Mouse (Mus musculus): Measurements from ENCODE around the gene Ptprm. TPM values are rescaled to one million over a fixed set of nuclear protein-coding genes. Genes with fewer than 3 reads are reported as not detected.

The Ptprm gene
- polyA plus RNA-seq, 1 experiment, result 4.4 TPM

DNA sequence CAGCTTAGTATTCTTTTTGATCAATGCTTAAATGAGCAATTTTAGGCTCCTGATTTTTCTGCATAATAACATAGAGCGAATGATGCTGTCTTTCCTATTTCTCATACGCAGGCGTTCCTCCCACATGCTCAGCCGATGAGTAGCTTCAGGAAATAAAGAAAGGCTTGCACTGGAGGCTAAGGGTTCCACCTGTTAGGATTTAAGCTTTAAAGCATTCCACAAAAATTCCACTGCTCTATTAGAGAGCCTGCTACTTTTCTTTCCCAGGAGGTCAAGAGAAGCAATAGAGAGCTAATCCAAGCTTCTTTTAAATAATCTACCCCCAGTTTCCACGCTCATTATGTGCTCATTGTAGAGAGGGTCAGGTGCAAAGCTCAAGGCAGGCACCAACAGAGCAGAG is 127.3 kb downstream of the Ptprm start:
- Histone ChIP-seq H3K36me3 (ENCODE audit: control insufficient read depth, insufficient read depth, low read length) (no peaks in the 10 kb centered on the region), H3K4me1 (replicated peaks; ENCODE audit: control insufficient read depth, insufficient read depth, low read length) (no peaks in the 10 kb centered on the region), H3K27me3 (ENCODE audit: control insufficient read depth, insufficient read depth, low read length) (no peaks in the 10 kb centered on the region), H3K27ac (ENCODE audit: control insufficient read depth, insufficient read depth, low read length) (no peak overlapping the region), H3K4me3 (ENCODE audit: control insufficient read depth, insufficient read depth, low read length) (no peak overlapping the region)
- DNase-seq, result no peak
- WGBS, result 92% methylated on average over 5 of the region's 5 CpGs
- no peak for TF ChIP-seq POLR2A (IDR thresholded peaks at IDR 0.05; ENCODE audit: control insufficient read depth, extremely low read depth, insufficient read depth, low read length, poor library complexity)
- TF ChIP-seq CTCF (IDR thresholded peaks at IDR 0.05; ENCODE audit: borderline replicate concordance, control insufficient read depth, extremely low read depth, insufficient read depth, low read length, poor library complexity), result no peak

GRCm38 (mm10) chr17:67215326-67215725 is 138.9 kb downstream of the Ptprm start:
- TF ChIP-seq POLR2A (IDR thresholded peaks at IDR 0.05; ENCODE audit: control insufficient read depth, extremely low read depth, insufficient read depth, low read length, poor library complexity), result no peak
- H3K4me3 ChIP-seq (ENCODE audit: control insufficient read depth, insufficient read depth, low read length), result no peak overlapping the region
- no peaks in the 10 kb centered on the region for H3K4me1 ChIP-seq (replicated peaks; ENCODE audit: control insufficient read depth, insufficient read depth, low read length)
- DNase-seq, result no peak
- no peaks in the 10 kb centered on the region for H3K36me3 ChIP-seq (ENCODE audit: control insufficient read depth, insufficient read depth, low read length)
- WGBS, result 96% methylated on average over 1 of the region's 1 CpGs
- no peaks in the 10 kb centered on the region for H3K27me3 ChIP-seq (ENCODE audit: control insufficient read depth, insufficient read depth, low read length)
- no peak overlapping the region for H3K27ac ChIP-seq (ENCODE audit: control insufficient read depth, insufficient read depth, low read length)

DNA sequence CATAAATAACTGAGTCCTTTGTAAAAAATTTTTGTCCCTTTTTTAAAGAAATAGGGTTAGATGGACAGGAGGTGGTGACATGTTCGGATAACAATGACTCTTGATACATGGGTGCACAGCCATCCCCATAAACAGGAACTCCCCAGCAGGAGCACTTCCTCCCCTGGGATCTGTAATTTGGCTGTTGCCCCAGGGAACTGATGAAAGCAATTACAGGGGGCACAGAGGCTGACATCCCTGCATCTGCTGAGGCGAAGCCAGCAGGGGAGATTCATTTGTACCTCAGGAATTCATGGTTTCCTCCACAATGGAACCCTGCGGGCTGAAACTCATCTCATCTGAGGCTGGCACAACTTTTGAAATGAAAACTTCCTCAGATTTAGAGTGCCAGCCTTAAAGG is 140.5 kb downstream of the Ptprm start:
- Histone ChIP-seq H3K27me3 (ENCODE audit: control insufficient read depth, insufficient read depth, low read length) (no peaks in the 10 kb centered on the region), H3K36me3 (ENCODE audit: control insufficient read depth, insufficient read depth, low read length) (no peaks in the 10 kb centered on the region), H3K4me3 (ENCODE audit: control insufficient read depth, insufficient read depth, low read length) (no peak overlapping the region), H3K4me1 (replicated peaks; ENCODE audit: control insufficient read depth, insufficient read depth, low read length) (no peaks in the 10 kb centered on the region), H3K27ac (ENCODE audit: control insufficient read depth, insufficient read depth, low read length) (no peak overlapping the region)
- DNase-seq, result no peak
- TF ChIP-seq POLR2A (IDR thresholded peaks at IDR 0.05; ENCODE audit: control insufficient read depth, extremely low read depth, insufficient read depth, low read length, poor library complexity), result no peak
- TF ChIP-seq CTCF (IDR thresholded peaks at IDR 0.05; ENCODE audit: borderline replicate concordance, control insufficient read depth, extremely low read depth, insufficient read depth, low read length, poor library complexity), result no peak
- 76% methylated on average over 3 of the region's 3 CpGs for WGBS

- DNase-seq, result no peak
- Histone ChIP-seq H3K27me3 (ENCODE audit: control insufficient read depth, insufficient read depth, low read length) (no peaks in the 10 kb centered on the region), H3K36me3 (ENCODE audit: control insufficient read depth, insufficient read depth, low read length) (no peaks in the 10 kb centered on the region), H3K27ac (ENCODE audit: control insufficient read depth, insufficient read depth, low read length) (no peak overlapping the region), H3K4me1 (replicated peaks; ENCODE audit: control insufficient read depth, insufficient read depth, low read length) (no peaks in the 10 kb centered on the region), H3K4me3 (ENCODE audit: control insufficient read depth, insufficient read depth, low read length) (no peak overlapping the region)
- 84% methylated on average over 8 of the region's 8 CpGs for WGBS
- TF ChIP-seq CTCF (IDR thresholded peaks at IDR 0.05; ENCODE audit: borderline replicate concordance, control insufficient read depth, extremely low read depth, insufficient read depth, low read length, poor library complexity) (no peak), POLR2A (IDR thresholded peaks at IDR 0.05; ENCODE audit: control insufficient read depth, extremely low read depth, insufficient read depth, low read length, poor library complexity) (no peak)
These were observed 144.4 kb downstream of the Ptprm start for GRCm38 (mm10) chr17:67209676-67210344.

DNA sequence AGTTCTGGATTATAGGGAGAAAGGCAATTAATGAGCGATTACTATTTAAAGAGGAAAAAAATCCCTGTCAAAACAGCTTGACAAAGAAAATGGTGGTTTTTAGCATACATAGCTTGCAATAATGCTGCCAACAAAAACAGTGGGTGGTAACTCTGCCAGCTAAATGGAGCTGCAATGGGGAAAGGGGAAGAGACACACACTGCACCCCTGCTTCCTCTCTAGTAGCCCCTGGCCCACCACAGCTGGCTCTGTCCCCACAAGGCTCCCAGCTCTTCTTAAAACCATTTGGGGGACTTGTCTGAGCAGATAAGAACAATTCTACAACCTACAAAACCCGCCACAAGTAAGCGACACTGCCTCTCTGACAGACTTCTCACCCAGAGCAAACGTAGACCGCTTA is 145.7 kb downstream of the Ptprm start:
- H3K27me3 ChIP-seq (ENCODE audit: control insufficient read depth, insufficient read depth, low read length), result no peaks in the 10 kb centered on the region
- H3K27ac ChIP-seq (ENCODE audit: control insufficient read depth, insufficient read depth, low read length), result no peak overlapping the region
- 50% methylated on average over 5 of the region's 5 CpGs for WGBS
- DNase-seq, result no peak
- no peaks in the 10 kb centered on the region for H3K4me1 ChIP-seq (replicated peaks; ENCODE audit: control insufficient read depth, insufficient read depth, low read length)
- TF ChIP-seq POLR2A (IDR thresholded peaks at IDR 0.05; ENCODE audit: control insufficient read depth, extremely low read depth, insufficient read depth, low read length, poor library complexity), result no peak
- TF ChIP-seq CTCF (IDR thresholded peaks at IDR 0.05; ENCODE audit: borderline replicate concordance, control insufficient read depth, extremely low read depth, insufficient read depth, low read length, poor library complexity), result no peak
- no peaks in the 10 kb centered on the region for H3K36me3 ChIP-seq (ENCODE audit: control insufficient read depth, insufficient read depth, low read length)
- no peak overlapping the region for H3K4me3 ChIP-seq (ENCODE audit: control insufficient read depth, insufficient read depth, low read length)

DNA sequence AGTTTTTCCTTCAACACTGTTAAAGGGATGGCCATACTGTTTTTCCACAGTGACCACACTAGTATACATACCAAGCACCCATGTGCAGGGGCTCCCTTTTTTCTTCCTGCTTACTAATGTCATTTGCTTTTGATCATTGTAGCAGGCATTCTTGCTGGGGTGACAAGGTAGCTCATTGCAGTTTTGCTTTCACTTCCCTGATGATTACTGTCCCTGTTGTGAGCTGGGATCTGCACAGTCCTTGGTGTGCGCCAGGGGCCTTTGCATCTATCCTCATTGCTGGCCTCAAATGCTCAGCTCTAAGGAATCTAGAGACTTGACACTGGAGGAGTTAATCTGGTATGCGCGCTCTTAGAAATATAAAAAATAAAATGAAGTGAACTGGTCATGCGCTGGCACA is 147.3 kb downstream of the Ptprm start:
- no peak for DNase-seq
- 93% methylated on average over 4 of the region's 4 CpGs for WGBS
- TF ChIP-seq CTCF (IDR thresholded peaks at IDR 0.05; ENCODE audit: borderline replicate concordance, control insufficient read depth, extremely low read depth, insufficient read depth, low read length, poor library complexity) (no peak), POLR2A (IDR thresholded peaks at IDR 0.05; ENCODE audit: control insufficient read depth, extremely low read depth, insufficient read depth, low read length, poor library complexity) (no peak)
- Histone ChIP-seq H3K27ac (ENCODE audit: control insufficient read depth, insufficient read depth, low read length) (no peak overlapping the region), H3K36me3 (ENCODE audit: control insufficient read depth, insufficient read depth, low read length) (no peaks in the 10 kb centered on the region), H3K4me1 (replicated peaks; ENCODE audit: control insufficient read depth, insufficient read depth, low read length) (no peaks in the 10 kb centered on the region), H3K4me3 (ENCODE audit: control insufficient read depth, insufficient read depth, low read length) (no peak overlapping the region), H3K27me3 (ENCODE audit: control insufficient read depth, insufficient read depth, low read length) (no peaks in the 10 kb centered on the region)

DNA sequence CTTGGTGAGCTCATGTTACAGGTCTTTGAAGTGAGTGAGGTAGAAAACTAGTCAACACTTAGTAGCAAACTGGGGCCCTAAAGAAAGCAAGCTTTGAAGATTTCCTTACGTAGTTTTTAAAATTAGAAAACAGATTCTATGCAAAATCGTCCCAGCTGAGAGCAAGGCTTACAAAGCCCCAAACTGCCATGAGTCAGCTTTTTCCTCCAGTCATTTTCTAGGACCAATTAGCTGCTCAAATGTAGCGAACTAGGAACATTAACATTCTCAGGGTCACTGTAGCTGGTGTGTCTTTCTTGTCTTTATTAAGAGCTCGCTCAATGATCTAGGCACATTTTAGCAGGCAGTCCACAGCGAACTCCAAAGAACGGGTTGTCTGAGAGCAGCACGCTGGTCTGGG is 153.1 kb downstream of the Ptprm start:
- no peak for TF ChIP-seq CTCF (IDR thresholded peaks at IDR 0.05; ENCODE audit: borderline replicate concordance, control insufficient read depth, extremely low read depth, insufficient read depth, low read length, poor library complexity)
- TF ChIP-seq POLR2A (IDR thresholded peaks at IDR 0.05; ENCODE audit: control insufficient read depth, extremely low read depth, insufficient read depth, low read length, poor library complexity), result no peak
- Histone ChIP-seq H3K36me3 (ENCODE audit: control insufficient read depth, insufficient read depth, low read length) (no peaks in the 10 kb centered on the region), H3K4me3 (ENCODE audit: control insufficient read depth, insufficient read depth, low read length) (no peak overlapping the region), H3K27me3 (ENCODE audit: control insufficient read depth, insufficient read depth, low read length) (no peaks in the 10 kb centered on the region), H3K4me1 (replicated peaks; ENCODE audit: control insufficient read depth, insufficient read depth, low read length) (no peaks in the 10 kb centered on the region), H3K27ac (ENCODE audit: control insufficient read depth, insufficient read depth, low read length) (no peak overlapping the region)
- WGBS, result 73% methylated on average over 7 of the region's 7 CpGs
- no peak for DNase-seq

Data from thymus, adult 2 months (tissue).